Mouse (Mus musculus): ENCODE measurements around the gene Pnmal1.

DNA sequence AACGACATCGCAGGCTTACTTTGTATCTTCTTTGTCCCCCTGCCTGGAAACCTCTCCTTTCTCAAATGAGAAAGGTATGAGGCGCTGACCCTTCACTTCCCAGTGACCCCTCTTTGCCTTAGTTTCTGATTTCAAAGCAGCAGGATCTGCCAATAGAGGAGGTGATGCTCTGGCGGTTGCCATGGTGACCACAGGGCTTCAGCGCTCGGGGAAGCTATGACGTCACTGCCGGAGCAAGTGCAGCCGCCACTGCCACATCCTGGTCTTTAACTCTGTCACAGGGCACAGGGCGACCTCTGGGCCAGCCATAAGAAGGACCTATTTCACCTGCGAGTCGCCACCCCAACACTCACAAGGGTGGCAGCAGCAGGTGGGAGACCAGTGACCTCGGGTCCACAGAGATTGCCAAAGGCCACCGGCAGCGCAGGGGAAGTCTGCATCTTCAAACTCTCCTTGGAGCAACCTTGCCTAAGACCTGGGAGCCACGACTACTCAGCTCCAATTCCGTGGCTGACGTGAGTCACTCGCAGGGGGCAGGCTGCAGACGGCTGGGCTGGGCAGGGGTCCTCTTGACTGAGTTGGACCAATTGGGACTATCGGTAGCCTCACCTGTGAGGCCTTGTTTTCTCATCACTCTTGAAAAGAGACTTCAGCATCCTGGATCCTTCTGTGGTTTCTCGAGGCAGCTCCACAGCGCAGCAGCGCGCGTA is 23.5 kb downstream of the Pnmal1 start, which contains the start of gene Gm42372:
- no peak for TF ChIP-seq MAX (IDR thresholded peaks at IDR 0.05)
- TF ChIP-seq CTCF (IDR thresholded peaks at IDR 0.05; ENCODE audit: control insufficient read depth, insufficient read depth, insufficient read length), result no peak
- no peak for TF ChIP-seq USF1 (IDR thresholded peaks at IDR 0.05; ENCODE audit: low read depth)

All from C2C12 (cell line).